8 mouse cellular contexts compared by ENCODE assay signal in the genomic region with DNA sequence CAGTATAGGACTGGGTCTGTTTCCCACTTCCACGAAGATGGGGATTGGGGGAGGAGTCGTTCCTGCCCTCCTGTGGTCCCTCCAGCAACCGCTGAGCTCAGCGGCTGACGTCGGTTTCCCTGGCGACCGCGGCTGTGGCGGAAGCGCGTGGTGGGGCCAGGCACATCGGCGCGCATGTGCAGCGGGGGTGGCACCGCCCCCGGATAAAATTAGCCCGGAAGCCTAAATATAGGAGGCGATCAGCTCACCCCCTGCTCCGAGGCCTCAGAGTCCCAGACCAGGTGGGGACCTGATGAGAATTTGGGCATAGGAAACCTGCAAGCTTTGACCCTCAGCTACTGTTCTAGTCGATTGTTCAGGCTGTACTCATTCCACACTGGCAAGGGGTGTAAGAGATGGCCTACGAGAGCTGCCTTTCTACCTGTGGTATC. TPM values are rescaled to one million over a fixed set of nuclear protein-coding genes. Genes with fewer than 3 reads are reported as not detected.
DNase-seq lines count a peak whose midpoint lies in the region; ATAC-seq and TF ChIP-seq lines count a peak whose summit lies in the region.

No protein-coding gene starts in this region.

- peak; percentile 88 for DNase-seq in R1 (ENCODE audit: low read depth, low spot score)
- peak; percentile 88 to 90 for DNase-seq in cerebellum, postnatal 14 days
- DNase-seq in frontal cortex, postnatal 25 days (ENCODE audit: low spot score in 2 of 2), result peak; percentile 72 to 88
- DNase-seq in left cerebral cortex, adult 2 months (ENCODE audit: extremely low spot score in 1 of 2, low spot score in 2 of 2), result peak; percentile 93 to 94
- peak; percentile 96 for DNase-seq in right cerebral cortex, adult 18-20 months
- peak; percentile 76 to 90 for DNase-seq in urinary bladder, adult 18-20 months (ENCODE audit: low spot score in 2 of 2)

- H3K4me3 ChIP-seq in hindbrain, embryonic 13.5 days, result peak overlapping the region; percentile 50
- H3K4me3 ChIP-seq in left cerebral cortex, adult 2 months, result peak overlapping the region; percentile 87
- H3K4me3 ChIP-seq in macrophage (ENCODE audit: inconsistent target), result peak overlapping the region; percentile 54

- no peaks in the 10 kb centered on the region for H3K9me3 ChIP-seq in hindbrain, embryonic 13.5 days

- peaks cover 61% of the 10 kb centered on the region for H3K4me1 ChIP-seq in hindbrain, embryonic 13.5 days (replicated peaks)

- H3K4me2 ChIP-seq in hindbrain, embryonic 13.5 days, result peak overlapping the region; percentile 97

- peak overlapping the region; percentile 88 for H3K27ac ChIP-seq in hindbrain, embryonic 13.5 days
- peak overlapping the region; percentile 99 for H3K27ac ChIP-seq in left cerebral cortex, adult 2 months
- peak overlapping the region; percentile 92 for H3K27ac ChIP-seq in macrophage

- peak; percentile 18 for TF ChIP-seq CTCF in left cerebral cortex, adult 2 months (IDR thresholded peaks at IDR 0.05)

- 0 out of 2 replicates have a peak, but pooled peaks cover 2% of the 10 kb centered on the region for H3K27me3 ChIP-seq in hindbrain, embryonic 13.5 days

- WGBS in hindbrain, embryonic 13.5 days, result 2% methylated on average over 23 of the region's 23 CpGs
- WGBS in macrophage (ENCODE audit: missing documents), result 2% methylated on average over 23 of the region's 23 CpGs

- H3K9ac ChIP-seq in hindbrain, embryonic 13.5 days, result peak overlapping the region; percentile 75

- intact Hi-C loops in left cerebral cortex, adult 2 months (cut with DNase I), result loop anchor here (5.0 kb wide), 1 partner anchor 312 kb away; the partner anchor contains the start of gene Kdm6b

- peaks cover 43% of the 10 kb centered on the region for H3K36me3 ChIP-seq in hindbrain, embryonic 13.5 days
- peaks cover 39% of the 10 kb centered on the region for H3K36me3 ChIP-seq in macrophage (ENCODE audit: inconsistent target)

- H3K79me2 ChIP-seq in macrophage (ENCODE audit: inconsistent target), result peaks cover 14% of the 10 kb centered on the region

- peak; percentile 25 for ATAC-seq in hindbrain, embryonic 13.5 days (ENCODE audit: low FRiP score)

RNA-seq across cellular contexts. Expression of gene Per1, which starts 4.9 kb away (rescaled TPM):
- polyA plus RNA-seq in hindbrain, embryonic 13.5 days (2015; fragmentation: Nextera tagmentation; extraction: Ambion mirVana), result 7.4 and 9.4 TPM in 2 replicates
- total RNA-seq in left cerebral cortex, adult 2 months (2021), result 100 to 1,000 TPM; 114 to 185 TPM
- total RNA-seq in macrophage (2018; cell fraction: chromatin; rRNA removed), result 100 to 1,000 TPM in 3 of 26 experiments, 10 to 100 TPM in 20, 1 to 10 TPM in 3; 2.1 to 182 (median 41.9) TPM
- 10 to 100 TPM in 18 of 26 experiments, 1 to 10 TPM in 8; 1.2 to 30.8 (median 12.4) TPM for total RNA-seq in macrophage (2018; cell fraction: cytosol; rRNA removed)
- 100 to 1,000 TPM in 2 of 26 experiments, 10 to 100 TPM in 19, 1 to 10 TPM in 5; 3.2 to 114 (median 23.5) TPM for total RNA-seq in macrophage (2018; cell fraction: nucleus; rRNA removed)
- polyA plus RNA-seq in macrophage (2018), result 8.8 to 17.5 TPM (median 11.6 TPM) in 3 replicates

RNA-seq across cellular contexts. Expression of gene Vamp2, which starts 11.6 kb away (rescaled TPM):
- polyA plus RNA-seq in hindbrain, embryonic 13.5 days (2015; fragmentation: Nextera tagmentation; extraction: Ambion mirVana), result 217 and 227 TPM in 2 replicates
- total RNA-seq in left cerebral cortex, adult 2 months (2021), result 1,000 to 10,000 TPM; 1,115 to 1,119 TPM
- total RNA-seq in macrophage (2018; cell fraction: chromatin; rRNA removed), result 100 to 1,000 TPM in 20 of 26 experiments, 10 to 100 TPM in 6; 79.4 to 259 (median 167) TPM
- 10 to 100 TPM; 20.1 to 40.4 (median 26.4) TPM for total RNA-seq in macrophage (2018; cell fraction: cytosol; rRNA removed)
- total RNA-seq in macrophage (2018; cell fraction: nucleus; rRNA removed), result 100 to 1,000 TPM in 24 of 26 experiments, 10 to 100 TPM in 2; 83.9 to 283 (median 140) TPM
- polyA plus RNA-seq in macrophage (2018), result 23.6 to 47.7 TPM (median 36.7 TPM) in 3 replicates

RNA-seq across cellular contexts. Expression of gene Hes7, which starts 20.3 kb away (rescaled TPM):
- polyA plus RNA-seq in hindbrain, embryonic 13.5 days (2015; fragmentation: Nextera tagmentation; extraction: Ambion mirVana), result 0.26 and 0.35 TPM in 2 replicates
- total RNA-seq in left cerebral cortex, adult 2 months (2021), result under 1 TPM; 0.57 to 0.82 TPM
- total RNA-seq in macrophage (2018; cell fraction: chromatin; rRNA removed), result under 1 TPM in 4 of 26 experiments, not detected in 22; 0.49 to 0.63 (median 0.55) TPM
- under 1 TPM in 8 of 26 experiments, not detected in 18; 0.07 to 0.14 (median 0.09) TPM for total RNA-seq in macrophage (2018; cell fraction: cytosol; rRNA removed)
- total RNA-seq in macrophage (2018; cell fraction: nucleus; rRNA removed), result 1 to 10 TPM in 2 of 26 experiments, under 1 TPM in 3, not detected in 21; 0.26 to 1.1 (median 0.44) TPM
- not detected in 3 replicates for polyA plus RNA-seq in macrophage (2018)

RNA-seq across cellular contexts. Expression of gene 9130213A22Rik, which starts 22.5 kb away (rescaled TPM):
- polyA plus RNA-seq in hindbrain, embryonic 13.5 days (2015; fragmentation: Nextera tagmentation; extraction: Ambion mirVana), result 0.13 and 0.25 TPM in 2 replicates
- total RNA-seq in left cerebral cortex, adult 2 months (2021), result 1 to 10 TPM; 1.3 to 1.4 TPM
- total RNA-seq in macrophage (2018; cell fraction: chromatin; rRNA removed), result 1 to 10 TPM in 1 of 26 experiments, under 1 TPM in 8, not detected in 17; 0.49 to 1.0 (median 0.62) TPM
- under 1 TPM in 22 of 26 experiments, not detected in 4; 0.07 to 0.35 (median 0.14) TPM for total RNA-seq in macrophage (2018; cell fraction: cytosol; rRNA removed)
- 1 to 10 TPM in 2 of 26 experiments, under 1 TPM in 3, not detected in 21; 0.34 to 1.6 (median 0.50) TPM for total RNA-seq in macrophage (2018; cell fraction: nucleus; rRNA removed)
- 0.14 to 0.29 TPM in 2 of 3 replicates, not detected in the other for polyA plus RNA-seq in macrophage (2018)

RNA-seq across cellular contexts. Expression of gene Aloxe3, which starts 25.8 kb away (rescaled TPM):
- polyA plus RNA-seq in hindbrain, embryonic 13.5 days (2015; fragmentation: Nextera tagmentation; extraction: Ambion mirVana), result 0.71 and 1.3 TPM in 2 replicates
- 1 to 10 TPM; 6.5 TPM for total RNA-seq in left cerebral cortex, adult 2 months (2021)
- total RNA-seq in macrophage (2018; cell fraction: chromatin; rRNA removed), result under 1 TPM in 13 of 26 experiments, not detected in 13; 0.16 to 0.69 (median 0.27) TPM
- under 1 TPM in 12 of 26 experiments, not detected in 14; 0.03 to 0.27 (median 0.10) TPM for total RNA-seq in macrophage (2018; cell fraction: cytosol; rRNA removed)
- total RNA-seq in macrophage (2018; cell fraction: nucleus; rRNA removed), result 1 to 10 TPM in 1 of 26 experiments, under 1 TPM in 13, not detected in 12; 0.11 to 1.5 (median 0.20) TPM
- polyA plus RNA-seq in macrophage (2018), result 0.19 TPM in 1 of 3 replicates, not detected in the others

Comparison
In these comparisons a context has a peak if more than half of its experiments do, and no peak if none do; other contexts are left out.
1. Peak in every context shown above with its lines: DNase-seq, ATAC-seq, H3K4me3 ChIP-seq and H3K27ac ChIP-seq.